Mouse (Mus musculus) urinary bladder, adult 18-20 months (tissue): ENCODE measurements around the gene Inhbe.
A peak's percentile ranks its signal among the peaks of the same experiment; 100 is the strongest.

Experiments
- DNase-seq, 2 experiments: peaks; one replicate each; pipeline ENCODE4 v3.0.0; 2022; ENCODE audit warnings: low spot score in 2 of 2, mixed read lengths in 2 of 2

Gene Inhbe

DNA sequence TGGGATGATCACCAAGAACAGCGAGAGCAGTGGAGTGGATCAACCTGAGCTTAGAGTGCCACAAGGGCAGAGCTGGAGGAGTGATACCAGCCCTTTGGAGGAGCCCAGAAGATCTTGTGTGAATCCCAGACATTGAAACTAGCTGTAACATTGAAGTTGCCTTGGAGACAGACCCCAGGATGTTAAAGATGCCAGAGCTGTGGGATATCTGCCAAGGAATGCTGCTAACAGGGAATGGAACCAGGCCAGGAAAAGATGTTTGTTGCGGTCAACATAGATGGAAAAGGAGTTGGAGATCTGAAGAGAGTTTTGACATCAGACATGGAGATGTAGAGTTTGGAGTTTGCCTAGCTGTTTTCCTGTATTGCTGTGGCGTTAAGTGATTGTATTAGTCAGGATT lies 8.0 kb downstream of the Inhbe start:
- no peak for DNase-seq

DNA sequence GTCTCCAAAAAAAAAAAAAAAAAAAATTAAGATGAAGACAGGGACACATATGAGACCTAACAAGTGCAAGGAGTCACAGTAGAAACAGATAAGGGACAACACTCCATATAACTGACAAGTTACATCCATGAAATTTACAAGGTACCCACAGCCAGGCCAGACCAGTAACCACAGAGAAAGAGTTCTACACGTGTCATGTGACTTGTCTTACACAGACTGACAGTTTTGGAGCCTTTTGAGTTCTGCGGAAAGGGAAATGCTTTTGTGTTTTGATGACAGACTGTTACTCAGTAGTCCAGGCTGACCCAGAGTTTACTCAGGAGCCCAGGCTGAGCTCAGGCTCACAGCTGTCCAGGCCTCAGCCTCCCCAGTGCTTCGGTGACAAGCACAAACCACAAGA lies 11.2 kb downstream of the Inhbe start:
- no peak for DNase-seq

DNA sequence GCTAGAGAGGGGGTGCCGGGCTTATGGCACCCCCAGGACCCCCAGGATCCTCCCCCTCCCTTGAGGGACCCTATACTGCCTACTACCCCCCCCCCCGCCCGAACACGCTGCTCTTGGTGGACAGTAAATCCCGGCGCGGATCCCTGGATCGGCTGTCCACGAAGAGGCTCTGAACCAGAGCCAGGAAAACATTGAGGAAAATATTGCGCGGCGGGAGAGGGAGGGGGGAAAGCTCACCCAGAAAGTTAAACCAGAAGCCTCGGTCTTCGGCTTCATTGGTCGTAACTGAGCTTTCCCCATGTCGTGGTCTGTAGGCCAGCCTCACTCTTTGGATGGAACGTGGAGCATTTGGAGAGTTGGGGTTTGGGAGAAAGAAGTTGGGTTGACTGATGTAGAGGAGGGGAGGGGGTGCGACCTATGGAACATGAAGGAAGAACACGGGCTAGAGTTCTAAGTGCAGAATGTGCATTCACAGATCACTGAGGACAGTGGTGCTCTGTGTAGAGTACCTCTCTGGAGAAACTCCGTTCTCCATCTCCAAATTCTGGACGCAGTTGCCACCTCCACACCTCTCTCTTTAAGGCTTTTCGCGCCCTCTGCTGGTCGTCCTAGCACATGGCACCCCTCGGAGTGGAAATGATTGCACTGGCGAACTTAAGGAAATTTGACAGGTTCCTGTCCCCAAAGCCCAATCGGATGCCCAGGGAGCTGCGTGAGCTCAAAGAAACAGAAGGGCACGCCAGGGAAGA lies 12.1 kb downstream of the Inhbe start, which contains the start of gene Gli1:
Gli1 (minus strand) TSS at position 84 of the 749 bp plus-strand sequence.
- peak; percentile 74 to 83 for DNase-seq

DNA sequence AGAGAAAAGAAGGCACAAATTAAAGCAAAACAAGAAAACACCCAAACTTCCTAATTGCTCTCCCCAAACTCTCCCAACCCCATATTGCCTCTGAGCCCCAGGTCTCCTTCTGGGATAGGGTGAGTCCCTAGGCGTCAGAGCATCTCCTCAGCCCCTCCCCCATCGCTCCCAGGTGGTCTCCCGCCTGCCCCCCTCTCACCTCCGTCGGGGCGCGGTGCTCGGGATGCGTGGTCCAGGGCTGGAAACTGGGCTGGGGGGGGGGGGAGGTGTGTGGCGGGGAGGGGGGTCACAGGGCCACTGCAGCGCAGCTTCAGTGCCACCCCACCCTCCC lies 12.9 kb downstream of the Inhbe start:
- no peak for DNase-seq

DNA sequence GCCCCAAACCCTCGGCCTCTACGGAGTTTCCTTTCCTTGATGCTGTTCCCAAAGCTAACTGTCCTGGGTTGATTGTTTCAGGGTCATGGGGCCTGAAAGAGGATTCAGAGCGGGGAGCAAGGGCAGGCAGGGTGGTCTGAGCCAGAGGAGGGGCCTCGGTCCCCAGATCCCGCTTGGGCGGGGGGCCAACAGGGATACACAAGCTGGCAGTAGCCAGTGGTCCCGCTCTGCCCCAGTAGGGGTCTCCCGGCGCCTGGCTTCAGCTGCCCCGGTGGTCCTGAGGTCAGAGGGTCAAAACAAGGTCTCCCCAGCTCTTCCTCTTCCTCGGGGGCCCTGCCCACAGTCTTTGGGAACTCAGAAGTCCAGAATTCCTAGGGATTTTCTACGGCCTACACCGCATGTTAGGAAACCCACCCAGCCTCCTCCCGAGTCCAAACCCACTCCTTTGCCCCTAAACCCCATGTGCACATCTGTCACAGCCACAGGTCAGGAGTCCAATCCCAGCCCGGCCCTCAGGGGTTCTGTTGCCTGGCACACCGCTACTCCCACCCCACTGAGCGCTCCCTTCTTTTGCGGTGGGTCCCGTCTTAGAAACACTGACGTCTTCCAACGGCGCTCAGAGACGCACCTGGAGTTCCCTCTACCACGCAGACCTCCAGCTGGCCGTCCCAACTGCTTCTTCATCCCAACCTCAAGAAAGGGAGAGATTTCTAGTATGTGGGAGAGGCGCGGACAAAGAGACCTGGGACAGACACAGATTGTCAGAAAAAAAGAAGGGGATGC lies 13.4 kb downstream of the Inhbe start:
- DNase-seq: no peak

DNA sequence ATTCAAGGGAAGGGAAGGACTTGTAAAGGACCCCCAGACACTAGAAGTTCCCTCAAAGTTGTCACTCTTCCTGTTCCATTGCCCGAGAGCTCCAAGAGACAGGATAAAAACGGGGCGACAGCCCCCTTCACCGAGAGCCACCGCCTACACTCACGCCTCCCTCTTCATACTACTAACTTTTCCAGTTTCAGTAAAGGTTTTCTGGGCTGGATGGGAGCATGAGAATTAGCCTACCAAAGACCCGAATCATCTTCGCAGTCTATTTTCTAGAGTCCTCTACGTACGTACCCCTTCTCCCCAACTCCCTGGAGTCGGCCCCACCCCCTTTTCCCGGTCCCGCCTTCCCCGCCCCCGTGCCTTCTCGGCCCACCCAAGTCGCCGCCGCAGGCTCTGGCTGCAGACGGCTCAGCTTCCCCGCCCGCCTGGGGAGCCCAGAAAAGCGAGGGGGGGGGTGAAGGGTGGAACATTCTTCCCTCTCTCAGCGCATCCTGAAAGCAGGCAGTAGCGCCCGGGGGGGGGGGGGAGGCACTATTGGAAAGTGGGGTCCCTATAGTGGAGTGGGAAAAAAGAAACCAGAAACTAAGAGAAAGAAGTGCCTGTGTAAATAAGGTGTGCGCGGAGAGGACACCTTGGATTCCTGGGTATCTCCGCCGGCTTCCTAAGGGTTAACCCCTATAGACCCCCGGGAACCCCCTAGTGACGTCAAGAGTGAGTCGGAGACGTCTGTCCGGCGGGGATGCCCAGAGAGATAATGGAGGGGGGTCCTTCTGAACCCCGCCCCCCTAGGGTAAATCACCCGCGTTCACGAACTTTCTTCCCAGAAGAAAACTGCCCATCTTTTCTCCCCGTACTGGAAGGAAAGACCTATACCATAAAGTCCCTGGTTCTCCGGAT lies 14.3 kb downstream of the Inhbe start:
- DNase-seq: no peak

DNA sequence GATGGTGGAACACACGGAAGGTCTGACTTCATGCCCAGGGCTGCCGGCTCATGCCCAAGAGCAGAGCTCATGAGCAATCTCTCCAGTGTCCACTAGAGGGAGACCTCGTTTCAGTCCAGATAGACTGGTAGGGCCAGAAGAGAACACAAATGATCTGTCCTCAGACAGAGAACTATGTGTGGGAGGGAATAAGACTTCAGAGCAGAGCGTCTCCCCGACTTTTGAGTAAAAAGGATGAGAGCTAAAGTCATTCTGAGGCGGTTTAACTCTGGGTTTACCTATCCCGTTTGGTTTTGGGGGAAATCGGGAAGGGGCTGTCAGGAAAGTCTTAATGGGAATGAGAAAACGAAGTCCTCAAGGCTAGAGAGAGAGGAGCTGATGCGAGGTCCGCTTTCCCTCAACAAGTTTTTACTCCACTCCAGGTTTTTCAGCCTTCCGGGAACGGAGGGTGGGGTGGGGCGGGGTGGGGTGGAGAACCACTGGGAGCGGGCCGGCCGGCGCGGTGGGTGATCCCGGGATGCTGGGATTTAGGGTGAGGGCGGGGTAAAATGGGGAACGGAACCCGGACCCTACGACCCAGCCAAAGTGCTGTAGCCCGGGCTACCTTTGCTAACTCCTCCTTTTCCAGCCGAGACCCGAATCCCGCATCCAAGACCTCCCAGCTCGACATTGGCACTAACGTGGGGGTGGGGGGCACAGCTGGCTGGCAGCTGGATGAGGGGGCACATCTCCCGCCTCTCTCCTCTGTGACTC lies 15.1 kb downstream of the Inhbe start:
- peak; percentile 57 to 78 for DNase-seq

DNA sequence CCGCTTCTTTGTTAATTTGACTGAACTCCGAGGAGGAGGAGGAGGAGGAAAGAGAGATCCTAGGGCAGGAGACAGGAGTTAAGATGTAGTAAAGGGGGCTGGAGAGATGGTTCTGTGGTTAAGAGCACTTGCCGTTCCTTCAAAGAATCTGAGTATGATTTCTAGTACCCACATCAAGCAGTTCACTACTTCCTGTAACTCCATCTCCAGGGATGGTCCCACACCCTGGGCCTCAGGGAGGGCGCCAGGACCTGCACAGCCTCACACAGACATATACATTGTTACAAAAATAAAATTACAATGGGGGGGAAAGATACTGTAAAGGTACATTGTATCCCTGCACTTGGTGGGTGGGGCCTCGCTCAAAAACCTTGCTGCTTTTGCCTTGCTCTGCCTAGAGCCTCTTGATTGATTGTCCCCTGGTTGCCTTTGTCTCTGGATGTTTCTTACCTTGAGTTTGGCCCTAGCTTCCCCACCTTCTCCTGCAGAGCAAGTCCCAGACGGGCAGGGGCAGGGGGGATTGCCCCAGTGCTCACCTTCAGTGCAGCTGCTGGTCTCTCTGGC lies 16.6 kb downstream of the Inhbe start:
- no peak for DNase-seq

DNA sequence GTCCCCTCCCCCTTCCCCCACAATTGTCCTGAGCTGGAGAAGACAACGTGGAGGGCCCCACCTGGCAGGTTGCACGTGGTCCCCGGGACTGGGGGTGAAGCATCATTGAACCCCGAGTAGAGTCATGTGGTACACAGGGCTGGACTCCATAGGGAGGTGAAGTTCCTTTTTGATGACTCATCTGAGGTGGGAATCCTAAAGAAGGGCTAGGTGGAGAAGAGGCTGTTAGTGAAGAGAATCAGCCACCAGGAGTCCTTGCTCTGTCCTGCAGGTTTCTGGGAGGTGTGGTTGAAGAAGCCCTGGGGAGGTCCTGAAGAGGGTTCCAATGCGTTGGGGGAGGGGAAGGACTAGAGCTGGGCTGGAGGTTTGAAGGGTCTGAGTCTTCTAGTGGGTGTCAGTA lies 17.3 kb downstream of the Inhbe start:
- no peak for DNase-seq

DNA sequence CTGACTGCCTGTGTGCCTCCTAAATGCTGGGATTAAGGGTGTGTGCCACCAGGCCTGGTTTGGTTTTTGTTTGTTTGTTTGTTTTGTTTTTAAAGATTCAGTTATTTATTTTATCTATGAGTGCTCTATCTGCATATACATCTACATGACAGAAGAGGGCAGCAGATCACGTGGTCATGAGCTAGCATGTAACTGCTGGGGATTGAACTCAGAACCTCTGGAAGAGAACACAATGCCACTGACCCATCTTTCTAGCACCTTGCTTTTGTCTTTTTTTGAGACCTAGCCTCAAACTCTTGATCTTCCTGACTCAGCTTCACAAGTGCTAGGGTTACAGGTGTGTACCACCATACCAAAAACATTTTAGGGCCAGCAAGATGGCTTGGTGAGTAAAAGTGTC lies 18.9 kb downstream of the Inhbe start:
- no peak for DNase-seq

DNA sequence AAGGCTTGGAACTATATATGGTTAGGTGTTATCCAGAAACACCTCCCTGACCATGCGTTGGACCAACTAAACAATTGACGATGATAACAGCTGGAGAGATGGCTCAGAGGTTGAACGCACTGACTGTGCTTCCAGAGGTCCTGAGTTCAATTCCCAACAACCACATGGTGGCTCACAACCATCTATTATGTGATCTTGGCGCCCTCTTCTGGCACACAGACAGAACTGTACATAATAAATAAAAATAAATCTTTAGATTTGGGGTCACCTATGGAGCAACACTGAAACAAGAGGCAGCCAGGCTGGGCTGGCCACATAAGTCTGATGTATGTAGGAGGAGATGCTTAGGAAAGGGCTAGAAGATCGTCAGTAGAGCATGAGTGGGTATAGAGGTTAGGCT lies 21.1 kb downstream of the Inhbe start:
- no peak for DNase-seq

DNA sequence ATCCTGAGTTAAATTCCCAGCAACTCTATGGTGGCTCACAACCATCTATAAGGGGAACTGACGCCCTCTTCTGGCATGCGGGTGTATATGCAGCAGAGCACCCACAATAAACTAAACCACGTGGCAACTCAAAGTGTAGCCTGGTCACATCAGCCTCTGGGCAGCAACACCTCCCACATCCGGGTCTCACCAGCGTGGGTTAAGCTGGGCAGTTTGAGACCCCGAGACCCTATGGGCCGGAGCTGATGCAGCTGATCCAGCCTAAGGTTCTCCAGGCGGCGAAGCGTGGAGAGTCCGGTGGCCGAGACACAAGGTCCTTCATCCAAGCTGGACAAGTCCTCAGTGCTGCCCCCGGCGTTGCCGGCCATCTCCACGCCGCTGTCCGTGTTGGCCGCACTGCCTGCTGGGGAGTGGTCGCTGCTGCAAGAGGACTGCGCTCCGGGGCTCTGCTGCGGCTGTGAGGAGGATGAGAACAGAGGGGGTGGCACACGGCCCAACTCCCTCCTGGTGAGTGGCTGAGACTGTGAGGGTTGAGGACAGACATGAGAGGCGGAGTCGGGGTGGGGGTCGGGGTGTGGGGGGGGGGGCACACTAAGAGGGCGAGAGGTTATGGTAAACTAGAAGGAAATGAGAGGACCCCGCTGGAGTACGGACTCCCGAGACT lies 21.9 kb downstream of the Inhbe start:
- no peak for DNase-seq

DNA sequence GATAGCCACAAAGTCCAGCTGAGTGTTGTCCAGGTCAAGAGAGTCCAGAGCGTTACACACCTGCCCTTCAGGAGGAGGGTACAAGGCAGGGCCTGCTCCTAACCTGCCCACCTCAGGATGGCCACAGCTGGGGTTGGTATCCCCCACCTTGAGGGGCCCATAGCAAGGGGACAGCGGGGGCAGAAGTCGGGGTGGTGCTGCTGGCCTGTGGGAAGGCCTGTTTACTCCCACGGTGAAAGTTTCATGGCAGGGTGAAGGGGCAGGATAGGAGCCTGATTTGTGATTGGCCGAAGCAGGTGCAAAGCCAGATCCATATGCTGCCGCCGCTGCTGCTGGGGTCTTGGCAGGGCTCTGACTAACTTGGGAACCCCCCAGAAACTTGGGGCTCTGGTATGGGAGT lies 24.0 kb downstream of the Inhbe start:
- DNase-seq: no peak

DNA sequence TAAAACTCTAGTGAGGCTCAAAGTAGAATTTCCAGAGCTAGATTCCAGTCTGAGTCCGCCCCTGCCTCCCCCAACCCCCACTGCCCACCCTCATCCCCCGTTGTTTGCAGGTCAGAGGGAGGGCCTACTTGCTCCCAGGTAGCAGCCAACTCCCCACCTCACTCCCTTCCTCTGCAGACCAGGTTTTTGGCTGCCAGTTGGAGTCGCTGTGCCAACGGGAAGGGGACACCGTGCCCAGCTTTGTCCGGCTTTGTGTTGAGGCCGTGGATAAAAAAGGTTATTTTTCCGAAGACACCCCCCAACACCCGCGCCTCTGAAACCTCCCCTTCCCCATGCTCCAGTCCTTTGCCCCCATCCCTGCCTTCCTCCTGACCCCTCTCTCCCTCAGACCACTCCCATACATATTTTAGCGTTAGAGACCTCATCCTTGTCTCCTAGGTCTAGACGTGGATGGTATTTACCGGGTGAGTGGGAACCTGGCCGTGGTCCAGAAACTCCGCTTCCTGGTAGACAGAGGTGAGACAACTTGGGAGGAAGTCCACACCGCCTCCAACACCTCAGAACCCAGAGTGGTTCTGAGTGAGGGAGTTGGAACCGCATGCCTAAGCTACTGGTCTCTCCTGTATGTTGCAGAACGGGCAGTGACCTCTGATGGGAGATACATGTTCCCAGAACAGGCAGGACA lies 26.6 kb downstream of the Inhbe start:
- DNase-seq: no peak

DNA sequence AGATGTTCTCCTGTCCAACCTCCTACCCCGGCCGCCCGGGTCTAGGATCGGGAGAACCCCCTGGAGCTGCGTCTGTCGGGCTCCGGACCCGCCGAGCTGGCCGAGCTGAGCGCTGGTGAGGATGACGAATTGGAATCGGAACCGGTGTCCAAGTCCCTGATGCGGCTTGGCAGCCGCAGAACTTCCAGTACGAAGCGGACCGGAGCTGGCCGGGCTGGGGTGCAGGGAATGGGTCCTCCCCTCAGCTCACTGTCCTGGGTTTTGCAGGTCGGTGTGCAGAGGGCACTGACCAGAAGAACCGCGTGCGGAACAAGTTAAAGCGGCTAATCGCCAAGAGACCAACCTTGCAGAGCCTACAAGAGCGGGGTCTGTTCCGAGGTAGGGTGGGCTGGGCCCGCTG lies 27.4 kb downstream of the Inhbe start:
- DNase-seq: no peak

DNA sequence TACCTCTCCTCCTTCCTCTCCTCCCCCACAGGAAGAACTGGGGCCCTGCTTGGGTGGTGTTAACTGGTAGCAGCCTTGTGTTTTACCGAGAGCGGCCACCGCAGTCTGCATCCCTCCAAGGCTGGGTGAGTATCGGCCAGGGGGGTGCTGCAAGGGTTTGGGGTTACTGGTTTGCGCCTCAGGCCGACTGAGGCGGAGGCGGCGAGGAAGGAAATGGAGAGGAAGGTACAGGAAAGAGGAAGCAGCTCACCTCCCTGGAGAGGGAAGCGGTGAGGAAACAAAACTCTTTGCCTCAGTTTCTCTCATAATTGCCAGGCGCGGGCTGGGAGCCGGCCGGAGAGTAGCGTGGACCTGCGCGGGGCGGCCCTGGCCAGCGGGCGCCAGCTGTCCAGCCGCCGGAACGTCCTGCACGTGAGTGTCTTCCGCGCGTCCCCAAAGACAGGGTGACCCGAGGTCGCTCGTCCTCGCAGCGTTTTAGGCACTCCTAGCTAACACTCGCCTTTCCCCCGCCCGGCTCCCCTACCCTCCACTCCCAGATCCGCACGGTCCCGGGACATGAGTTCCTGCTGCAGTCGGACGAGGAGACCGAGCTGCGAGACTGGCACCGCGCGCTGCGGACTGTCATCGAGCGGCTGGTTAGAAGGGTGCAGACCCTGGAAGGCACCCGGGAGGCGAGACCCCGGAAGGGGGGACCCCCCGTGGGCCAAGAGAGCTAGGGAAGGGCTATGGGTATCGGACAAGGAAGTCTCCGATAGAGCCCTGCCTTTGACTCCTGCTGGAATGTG lies 28.0 kb downstream of the Inhbe start:
- DNase-seq: peak in 1 of 2 experiments; percentile 54

DNA sequence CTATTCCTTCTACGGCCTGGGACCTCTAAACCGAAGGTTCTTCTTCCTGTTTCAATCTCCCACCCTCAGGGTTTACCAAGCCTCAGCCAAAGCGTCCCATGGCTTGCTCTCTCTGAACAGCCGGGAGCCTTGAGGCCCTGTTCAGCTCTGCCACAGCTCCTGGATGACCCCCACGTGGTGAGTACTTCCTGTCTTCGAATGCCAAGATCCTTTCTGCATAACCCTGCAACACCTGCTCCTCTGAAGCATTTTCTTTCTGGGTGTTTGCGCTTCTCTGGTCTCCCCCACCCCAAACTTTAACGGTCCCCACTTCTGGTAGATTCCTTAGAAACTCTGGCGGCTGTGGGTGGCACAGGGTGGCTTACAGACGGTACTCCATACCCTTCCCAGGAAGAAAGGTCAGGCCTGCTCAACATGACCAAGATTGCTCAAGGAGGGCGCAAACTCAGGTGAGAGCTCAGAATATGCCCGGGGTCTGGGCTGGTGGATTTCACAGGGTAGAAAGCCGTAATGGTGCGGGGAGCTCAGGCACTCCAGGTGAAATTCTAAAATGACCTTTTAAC lies 28.7 kb downstream of the Inhbe start:
- DNase-seq: no peak

DNA sequence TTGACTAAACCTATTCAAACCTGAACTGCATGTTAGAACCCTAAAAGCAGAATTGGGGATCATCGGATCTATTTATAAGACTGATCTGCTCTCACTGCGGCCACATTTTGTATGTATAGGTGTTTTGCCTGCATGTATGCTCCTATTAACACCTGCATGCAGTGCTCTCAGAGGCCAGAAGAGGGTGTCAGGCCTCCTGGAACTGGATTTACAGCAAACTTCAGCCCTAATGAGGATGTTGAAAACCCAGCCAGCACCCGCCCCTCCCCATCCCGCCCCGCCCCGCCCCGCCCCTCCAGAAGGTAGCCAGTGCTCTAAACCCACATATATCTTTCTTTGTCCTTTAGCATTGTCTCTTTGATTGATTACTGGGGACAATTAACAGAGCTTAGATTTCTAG lies 29.7 kb downstream of the Inhbe start:
- DNase-seq: peak in 1 of 2 experiments; percentile 35
